Mouse (Mus musculus): ENCODE measurements around the gene Foxg1.

Foxg1 gene

GRCm38 (mm10) chr12:49409833-49410232 lies 27.4 kb downstream of the Foxg1 start:
- no peak for DNase-seq (ENCODE audit: low spot score in 2 of 2)

- DNase-seq (ENCODE audit: low spot score in 2 of 2) = no peak
Observed at GRCm38 (mm10) chr12:49417963-49418362, 35.5 kb downstream of the Foxg1 start.
